Mouse (Mus musculus): ENCODE measurements around the gene Glt8d1. TPM values are rescaled to one million over a fixed set of nuclear protein-coding genes. Genes with fewer than 3 reads are reported as not detected.

Gene Glt8d1
- polyA plus RNA-seq (2012; ENCODE audit: insufficient read depth, insufficient read length, missing spikeins) = 12.4 and 13.8 TPM in 2 replicates

DNA sequence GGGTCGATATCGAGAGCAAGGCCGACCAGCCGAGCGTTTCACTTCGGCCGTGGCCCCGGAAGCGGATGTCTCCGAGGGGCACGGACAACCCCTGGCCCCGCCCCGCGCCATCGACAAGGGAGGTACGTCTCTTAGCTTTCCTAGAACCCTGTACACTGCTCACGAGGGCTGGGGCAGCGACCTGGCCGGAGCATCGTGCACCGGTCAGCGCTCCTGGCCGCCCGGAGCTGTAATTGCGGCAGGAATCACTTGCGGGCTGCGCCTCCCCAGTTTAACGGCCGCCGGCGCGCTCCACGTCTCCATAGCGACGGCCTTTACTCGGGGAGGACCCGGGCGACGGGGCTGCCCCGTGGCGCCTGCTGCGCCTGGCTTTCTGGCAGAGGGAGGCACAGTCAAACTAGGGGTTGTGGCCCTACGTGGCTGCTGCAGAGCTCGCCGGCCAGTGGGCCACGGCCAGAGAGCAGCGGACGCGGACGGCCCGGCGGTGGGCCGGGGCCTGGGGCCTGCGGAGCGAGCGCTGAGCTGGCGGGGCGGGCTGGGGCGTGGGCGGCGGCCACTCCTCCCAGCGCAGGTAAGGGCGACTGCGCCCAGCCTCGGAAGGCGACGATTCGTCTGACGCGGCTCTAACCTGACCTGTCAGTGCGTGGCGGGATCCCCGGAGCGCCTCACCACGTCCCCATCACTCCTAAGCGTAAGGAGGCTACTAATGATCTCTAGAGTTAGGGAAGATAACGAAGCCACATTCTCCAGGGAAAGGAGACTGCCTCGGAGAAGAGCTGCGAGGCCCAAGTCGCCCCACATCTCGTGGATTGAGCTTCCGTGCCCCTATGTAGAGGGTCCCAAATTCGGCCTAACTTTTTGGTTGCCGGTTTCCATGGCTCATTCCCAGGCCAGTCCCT is at the start of gene Glt8d1, which contains the start of gene Spcs1:
Gene Glt8d1 (plus strand): TSS at position 94 of the 899 bp plus-strand sequence.
Gene Spcs1 (minus strand): TSS at position 366 of the 899 bp plus-strand sequence.
- H3K27ac ChIP-seq (replicated peaks; ENCODE audit: low read depth, low read length) = peak within 1 kb of the TSS; percentile 87

DNA sequence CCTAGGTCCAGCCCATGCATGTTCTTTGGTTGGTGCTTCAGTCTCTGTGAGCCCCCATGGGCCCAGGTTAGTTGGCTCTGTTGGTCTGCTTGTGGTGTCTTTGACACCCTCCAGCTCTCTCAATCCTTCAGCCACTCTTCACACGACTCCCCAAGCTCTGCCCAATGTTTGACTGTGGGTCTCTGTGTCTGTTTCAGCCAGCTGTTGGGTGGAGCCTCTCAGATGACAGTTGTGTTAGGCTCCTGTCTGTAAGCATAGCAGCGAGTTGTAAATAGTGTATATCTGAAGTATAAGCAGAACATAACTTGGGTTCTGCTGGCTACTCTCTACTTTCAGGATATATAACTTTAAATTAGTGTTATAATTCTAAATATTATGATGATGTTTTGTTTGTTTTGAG is 42.7 kb upstream of the Glt8d1 start:
- Histone ChIP-seq H3K4me1 (ENCODE audit: control insufficient read depth, insufficient read depth, insufficient read length, low read length) (no peaks in the 10 kb centered on the region), H3K27ac (replicated peaks; ENCODE audit: low read depth, low read length) (no peak overlapping the region), H3K4me3 (ENCODE audit: insufficient read depth, low read depth, low read length) (no peak overlapping the region)

More for the DNA sequence above, at the start of gene Glt8d1, which contains the start of gene Spcs1:
- peak within 1 kb of the TSS; percentile 82 for H3K4me3 ChIP-seq (ENCODE audit: insufficient read depth, low read depth, low read length)
- peaks cover 3% of the 10 kb centered on the region for H3K4me1 ChIP-seq (ENCODE audit: control insufficient read depth, insufficient read depth, insufficient read length, low read length)

DNA sequence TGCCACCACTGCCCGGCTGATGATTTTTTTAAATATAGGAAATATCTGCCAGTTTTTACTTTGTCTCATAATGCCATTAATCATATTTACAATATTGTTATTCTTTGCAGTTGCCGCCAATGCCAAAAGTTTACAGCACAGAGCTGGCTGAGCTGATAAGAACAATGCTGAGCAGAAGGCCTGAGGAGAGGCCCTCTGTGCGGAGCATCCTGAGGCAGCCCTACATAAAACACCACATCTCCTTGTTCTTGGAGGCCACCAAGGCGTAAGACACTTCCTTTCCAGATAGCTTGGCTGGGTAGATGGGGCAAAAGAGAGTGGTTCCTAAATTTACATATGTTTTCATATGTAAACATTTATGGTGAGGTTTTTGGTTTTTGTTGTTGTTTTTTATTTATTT is 42.2 kb upstream of the Glt8d1 start:
- no peaks in the 10 kb centered on the region for H3K4me1 ChIP-seq (ENCODE audit: control insufficient read depth, insufficient read depth, insufficient read length, low read length)
- H3K27ac ChIP-seq (replicated peaks; ENCODE audit: low read depth, low read length) = no peak overlapping the region
- H3K4me3 ChIP-seq (ENCODE audit: insufficient read depth, low read depth, low read length) = no peak overlapping the region

DNA sequence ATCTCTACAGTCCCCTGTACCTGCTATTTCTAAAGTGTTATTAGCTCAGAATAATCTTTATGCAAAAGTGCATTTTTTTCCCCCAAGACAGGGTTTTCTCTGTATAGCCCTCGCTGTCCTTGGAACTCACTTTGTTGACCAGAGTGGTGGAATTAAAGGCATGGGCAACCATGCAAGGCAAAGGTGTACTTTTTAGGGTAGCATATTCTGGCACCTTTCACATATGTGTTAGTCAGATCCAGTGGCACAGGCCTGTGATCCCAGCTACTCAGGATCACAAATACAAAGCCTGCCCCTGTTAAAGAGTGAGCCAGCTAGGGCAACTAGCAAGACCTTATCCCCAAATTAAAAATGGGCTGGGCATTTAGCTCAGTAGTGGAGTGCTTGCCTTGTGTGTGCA is 40.8 kb upstream of the Glt8d1 start:
- no peaks in the 10 kb centered on the region for H3K4me1 ChIP-seq (ENCODE audit: control insufficient read depth, insufficient read depth, insufficient read length, low read length)
- H3K27ac ChIP-seq (replicated peaks; ENCODE audit: low read depth, low read length) = no peak overlapping the region
- no peak overlapping the region for H3K4me3 ChIP-seq (ENCODE audit: insufficient read depth, low read depth, low read length)

DNA sequence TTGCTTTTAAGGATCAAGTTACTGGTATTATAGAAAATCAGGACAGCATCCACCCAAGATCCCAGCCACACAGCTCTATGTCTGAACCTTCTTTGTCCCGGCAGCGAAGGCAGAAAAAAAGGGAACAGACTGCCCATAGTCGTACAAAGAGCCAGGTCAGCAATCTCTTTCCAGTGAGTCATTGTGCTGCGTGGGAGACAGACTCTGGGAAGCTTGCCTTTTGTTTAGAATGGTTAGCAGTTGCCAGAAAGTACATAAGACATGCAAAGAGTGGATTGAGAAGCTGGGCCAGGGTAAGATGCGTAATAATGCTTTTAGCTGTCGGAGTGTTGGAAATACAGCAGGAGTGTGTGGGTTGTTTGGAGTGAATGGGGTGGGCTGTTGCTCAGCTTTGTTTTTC is 27.0 kb upstream of the Glt8d1 start:
- H3K4me1 ChIP-seq (ENCODE audit: control insufficient read depth, insufficient read depth, insufficient read length, low read length) = no peaks in the 10 kb centered on the region
- no peak overlapping the region for H3K27ac ChIP-seq (replicated peaks; ENCODE audit: low read depth, low read length)
- H3K4me3 ChIP-seq (ENCODE audit: insufficient read depth, low read depth, low read length) = no peak overlapping the region

DNA sequence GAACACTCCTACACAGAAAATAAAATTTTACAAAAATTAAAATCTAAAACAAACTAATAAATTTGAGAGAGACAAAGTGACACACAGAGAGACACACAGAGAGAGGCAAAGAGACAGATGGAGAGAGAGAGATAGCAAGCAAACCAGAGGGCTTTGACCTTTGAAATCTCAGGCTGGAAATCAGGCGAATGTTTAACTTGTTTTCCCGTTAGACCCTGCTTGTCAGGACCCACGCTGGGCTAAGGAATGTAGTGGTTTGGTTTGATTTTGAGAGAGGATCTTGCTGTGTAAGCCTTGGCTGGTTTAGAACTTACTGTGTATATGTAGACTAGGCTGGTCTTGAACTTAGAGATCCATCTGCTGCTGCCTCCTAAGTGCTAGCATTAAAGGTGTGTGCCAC is 25.0 kb upstream of the Glt8d1 start:
- H3K4me1 ChIP-seq (ENCODE audit: control insufficient read depth, insufficient read depth, insufficient read length, low read length) = no peaks in the 10 kb centered on the region
- no peak overlapping the region for H3K4me3 ChIP-seq (ENCODE audit: insufficient read depth, low read depth, low read length)
- no peak overlapping the region for H3K27ac ChIP-seq (replicated peaks; ENCODE audit: low read depth, low read length)

DNA sequence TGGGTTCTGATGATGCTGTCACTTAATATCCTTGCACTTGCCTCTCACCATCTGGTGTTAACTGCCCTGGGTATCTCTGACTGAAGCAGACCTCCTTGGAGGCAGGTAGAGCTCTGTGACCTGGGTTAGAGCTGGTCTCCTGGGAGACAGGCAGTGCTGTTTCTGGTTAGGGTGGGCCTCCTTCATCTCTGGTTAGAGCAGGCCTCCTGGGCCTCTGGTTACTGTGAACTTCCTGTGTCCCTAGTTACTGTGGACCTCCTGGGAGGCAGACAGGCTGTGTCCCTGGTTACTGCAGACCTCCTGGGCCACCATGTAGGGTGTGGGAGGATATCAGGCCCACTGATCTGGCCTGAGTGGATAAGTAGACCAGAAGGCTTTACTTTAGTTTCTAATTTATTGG is 4.8 kb upstream of the Glt8d1 start:
- H3K4me1 ChIP-seq (ENCODE audit: control insufficient read depth, insufficient read depth, insufficient read length, low read length) = no peaks in the 10 kb centered on the region
- H3K27ac ChIP-seq (replicated peaks; ENCODE audit: low read depth, low read length) = no peak overlapping the region
- no peak overlapping the region for H3K4me3 ChIP-seq (ENCODE audit: insufficient read depth, low read depth, low read length)

DNA sequence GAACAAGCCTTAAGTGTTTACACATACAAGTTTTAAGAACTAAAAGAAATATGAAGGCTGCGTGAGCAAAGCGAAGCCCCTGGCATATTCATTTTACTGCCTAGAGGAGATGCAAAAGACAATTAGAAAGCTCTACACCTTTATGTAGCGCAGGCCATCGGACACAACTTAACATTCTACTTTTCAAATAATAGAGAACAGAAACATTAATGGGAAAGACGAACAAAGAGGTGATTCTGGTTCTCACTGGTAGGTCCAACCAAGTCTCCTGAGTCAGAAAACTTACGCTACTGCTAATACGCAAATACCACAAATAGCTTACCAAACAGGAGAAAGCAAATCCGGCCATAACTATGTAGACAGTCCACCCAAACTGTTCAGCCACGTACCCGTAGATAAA is 844 bp upstream of the Glt8d1 start:
- H3K27ac ChIP-seq (replicated peaks; ENCODE audit: low read depth, low read length) = no peak overlapping the region
- peaks cover 3% of the 10 kb centered on the region for H3K4me1 ChIP-seq (ENCODE audit: control insufficient read depth, insufficient read depth, insufficient read length, low read length)
- H3K4me3 ChIP-seq (ENCODE audit: insufficient read depth, low read depth, low read length) = peak overlapping the region; percentile 82

DNA sequence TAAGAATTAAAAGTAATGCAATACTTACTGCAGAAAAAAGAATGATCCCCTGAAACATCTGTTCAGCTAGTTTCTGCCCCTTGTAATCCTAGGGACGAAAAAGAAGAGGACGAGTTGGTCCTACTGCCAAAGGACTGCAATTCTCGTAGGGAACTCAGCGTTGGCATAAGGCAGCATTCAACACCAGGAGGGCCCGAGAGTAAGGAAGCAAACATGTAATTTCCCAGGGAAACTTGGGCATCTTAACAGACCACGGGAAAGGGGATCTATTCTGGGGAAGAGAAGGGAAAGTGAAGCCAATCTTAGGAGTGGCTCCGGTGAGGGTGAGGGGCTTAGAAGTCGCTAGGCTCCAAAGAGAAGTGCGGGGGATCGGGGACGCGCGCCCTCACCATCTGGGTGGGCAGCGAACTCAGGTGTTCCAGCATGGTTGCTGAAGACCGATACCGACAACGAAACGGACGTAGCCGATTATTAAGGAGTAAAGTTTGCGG is 339 bp upstream of the Glt8d1 start:
- Histone ChIP-seq H3K4me1 (ENCODE audit: control insufficient read depth, insufficient read depth, insufficient read length, low read length) (peaks cover 3% of the 10 kb centered on the region), H3K27ac (replicated peaks; ENCODE audit: low read depth, low read length) (peak overlapping the region; percentile 87), H3K4me3 (ENCODE audit: insufficient read depth, low read depth, low read length) (peak overlapping the region; percentile 82)

DNA sequence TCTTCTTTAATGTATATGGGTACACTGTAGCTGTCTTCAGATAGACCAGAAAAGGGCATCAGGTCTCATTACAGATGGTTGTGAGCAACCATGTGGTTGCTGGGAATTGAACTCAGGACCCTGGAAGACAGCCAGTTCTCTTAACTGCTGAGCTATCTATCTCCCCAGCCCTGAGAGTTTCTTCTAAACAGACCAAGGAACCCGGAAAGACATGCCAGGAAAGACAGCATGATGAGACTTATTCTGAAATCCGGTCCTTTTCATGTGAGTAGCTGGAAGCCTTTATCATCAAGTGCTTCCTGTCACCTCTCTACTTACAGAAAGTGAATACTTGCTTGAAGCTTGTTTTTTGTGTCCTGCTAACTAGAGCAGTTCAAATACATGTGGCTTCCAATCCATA is 3.3 kb downstream of the Glt8d1 start:
- Histone ChIP-seq H3K4me1 (ENCODE audit: control insufficient read depth, insufficient read depth, insufficient read length, low read length) (peaks cover 3% of the 10 kb centered on the region), H3K27ac (replicated peaks; ENCODE audit: low read depth, low read length) (no peak overlapping the region), H3K4me3 (ENCODE audit: insufficient read depth, low read depth, low read length) (no peak overlapping the region)

DNA sequence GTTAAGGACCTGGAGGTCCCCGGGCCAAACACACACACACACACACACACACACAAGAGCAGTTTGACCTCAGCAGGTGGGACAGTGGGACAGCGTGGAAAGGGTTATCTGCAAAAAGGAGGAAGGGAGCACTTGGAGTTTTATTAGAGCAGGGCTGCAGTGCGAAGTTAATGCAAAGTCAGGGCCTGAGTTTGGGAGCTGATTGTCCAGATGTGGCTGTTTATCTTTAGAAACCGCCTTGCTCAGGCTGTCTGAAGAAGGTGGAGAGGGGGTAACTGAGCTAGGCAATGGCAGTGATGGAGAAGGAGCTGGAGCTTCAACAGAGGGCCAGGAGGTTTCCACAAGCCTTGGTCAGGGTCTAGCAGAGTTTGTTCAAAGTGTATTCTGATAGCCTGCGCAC is 5.6 kb downstream of the Glt8d1 start:
- peaks cover 3% of the 10 kb centered on the region for H3K4me1 ChIP-seq (ENCODE audit: control insufficient read depth, insufficient read depth, insufficient read length, low read length)
- H3K4me3 ChIP-seq (ENCODE audit: insufficient read depth, low read depth, low read length) = no peak overlapping the region
- H3K27ac ChIP-seq (replicated peaks; ENCODE audit: low read depth, low read length) = no peak overlapping the region

DNA sequence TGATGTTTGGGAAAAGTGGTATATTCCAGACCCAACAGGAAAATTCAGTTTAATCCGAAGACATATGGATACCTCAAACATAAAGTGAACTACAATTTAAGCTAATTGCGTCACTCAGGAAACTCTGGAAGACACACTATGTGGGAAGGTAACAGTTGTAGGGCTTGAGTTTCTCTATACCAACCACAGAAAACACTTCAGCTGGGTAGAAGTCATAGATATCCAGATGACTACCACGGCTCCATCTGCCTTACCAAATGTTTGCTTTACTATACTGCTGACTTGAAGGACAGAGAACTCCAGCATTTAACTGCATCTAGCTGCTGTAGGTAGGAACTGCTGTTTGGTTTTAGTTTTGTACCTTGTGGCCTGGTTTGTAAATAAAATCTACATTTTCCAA is 10.4 kb downstream of the Glt8d1 start:
- no peak overlapping the region for H3K27ac ChIP-seq (replicated peaks; ENCODE audit: low read depth, low read length)
- H3K4me3 ChIP-seq (ENCODE audit: insufficient read depth, low read depth, low read length) = no peak overlapping the region
- H3K4me1 ChIP-seq (ENCODE audit: control insufficient read depth, insufficient read depth, insufficient read length, low read length) = no peaks in the 10 kb centered on the region

DNA sequence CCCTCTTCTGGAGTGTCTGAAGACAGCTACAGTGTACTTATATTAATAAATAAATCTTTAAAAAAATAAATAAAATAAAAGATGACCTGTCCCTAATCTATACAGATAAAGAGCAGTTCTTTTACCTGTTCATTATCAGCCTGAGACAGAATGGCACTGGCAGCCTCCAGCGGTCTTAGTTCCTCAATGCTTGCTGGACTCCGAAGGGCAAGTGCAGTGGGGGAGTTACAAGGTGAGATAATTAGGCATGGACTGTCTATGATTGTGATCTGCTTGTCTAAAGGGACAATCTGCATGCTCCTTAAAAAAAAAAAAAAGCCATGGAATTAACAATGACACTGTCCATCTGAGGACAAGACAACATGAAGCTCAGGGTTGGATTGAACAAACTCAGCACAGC is 12.7 kb downstream of the Glt8d1 start:
- Histone ChIP-seq H3K4me3 (ENCODE audit: insufficient read depth, low read depth, low read length) (no peak overlapping the region), H3K4me1 (ENCODE audit: control insufficient read depth, insufficient read depth, insufficient read length, low read length) (0 out of 2 replicates have a peak, but pooled peaks cover 4% of the 10 kb centered on the region), H3K27ac (replicated peaks; ENCODE audit: low read depth, low read length) (no peak overlapping the region)

DNA sequence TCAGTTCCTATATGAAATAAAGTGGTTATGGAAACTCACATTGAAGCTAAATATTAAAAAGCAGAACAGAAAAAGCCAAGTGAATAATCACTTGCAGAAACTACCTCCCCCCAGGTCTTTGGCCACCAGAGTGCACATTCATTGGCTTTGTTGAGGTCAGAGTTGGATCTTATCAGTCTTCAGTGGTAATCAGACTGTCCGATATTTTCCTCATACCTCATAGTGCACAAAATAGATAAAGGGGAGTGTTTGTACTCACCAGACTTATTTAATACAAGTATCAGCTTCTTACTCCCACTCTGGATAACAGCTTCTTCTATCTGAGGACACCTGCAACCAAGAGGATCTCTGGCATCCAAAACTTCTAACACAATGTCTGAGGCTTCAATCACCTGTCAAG is 14.9 kb downstream of the Glt8d1 start:
- Histone ChIP-seq H3K4me3 (ENCODE audit: insufficient read depth, low read depth, low read length) (no peak overlapping the region), H3K4me1 (ENCODE audit: control insufficient read depth, insufficient read depth, insufficient read length, low read length) (peaks cover 6% of the 10 kb centered on the region; the same call in 1 of the 2 replicates), H3K27ac (replicated peaks; ENCODE audit: low read depth, low read length) (no peak overlapping the region)

DNA sequence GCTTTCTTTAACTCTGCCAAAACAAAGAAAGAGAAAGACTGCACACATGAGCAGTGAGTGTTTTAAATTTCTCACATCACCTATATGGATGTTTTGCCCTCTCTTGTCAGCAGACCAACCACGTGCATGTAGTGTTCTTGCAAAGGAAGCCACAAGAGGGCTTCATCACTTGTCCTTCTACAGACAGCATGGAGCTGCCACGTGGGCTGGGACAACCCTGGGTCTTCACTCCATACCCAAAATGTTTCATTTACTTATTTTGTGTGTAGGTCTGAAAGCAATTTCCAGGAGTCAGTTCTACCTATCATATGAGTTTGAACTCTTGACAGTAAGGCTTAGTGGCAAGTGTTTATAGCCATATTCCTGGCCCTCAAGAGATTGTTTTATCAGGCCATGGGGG is 16.7 kb downstream of the Glt8d1 start:
- no peak overlapping the region for H3K27ac ChIP-seq (replicated peaks; ENCODE audit: low read depth, low read length)
- H3K4me1 ChIP-seq (ENCODE audit: control insufficient read depth, insufficient read depth, insufficient read length, low read length) = peaks cover 6% of the 10 kb centered on the region; the same call in 1 of the 2 replicates
- H3K4me3 ChIP-seq (ENCODE audit: insufficient read depth, low read depth, low read length) = peak overlapping the region; percentile 84

DNA sequence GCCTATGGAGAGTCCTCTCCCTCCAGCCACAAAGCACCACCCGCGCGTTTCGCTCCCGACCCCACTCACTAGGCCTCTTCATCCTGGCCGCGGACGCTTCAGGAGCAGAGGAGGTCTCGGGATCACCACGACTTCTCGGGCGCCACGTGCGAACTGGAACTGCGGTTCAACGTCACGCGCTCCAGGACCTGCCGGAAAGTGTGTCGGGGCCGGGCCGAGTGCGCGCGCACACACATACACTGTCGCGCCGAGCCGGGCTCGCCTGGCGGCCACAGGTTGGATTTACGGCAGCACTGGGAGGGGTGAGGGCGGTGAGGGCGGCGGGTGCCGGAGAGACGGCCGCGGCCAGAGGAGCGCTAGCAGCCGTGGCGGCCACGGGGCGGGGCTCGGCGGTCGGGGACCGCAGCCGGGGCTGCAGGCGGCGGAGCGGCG is 17.7 kb downstream of the Glt8d1 start, which contains the start of the genes Pbrm1 and Gnl3:
Gene Pbrm1 (plus strand): TSS at position 279 of the 432 bp plus-strand sequence.
Gene Gnl3 (minus strand): TSS at position 293 of the 432 bp plus-strand sequence.
- H3K4me1 ChIP-seq (ENCODE audit: control insufficient read depth, insufficient read depth, insufficient read length, low read length) = peaks cover 6% of the 10 kb centered on the region; the same call in 1 of the 2 replicates
- peak within 1 kb of the TSS; percentile 84 for H3K4me3 ChIP-seq (ENCODE audit: insufficient read depth, low read depth, low read length)
- peak within 1 kb of the TSS; percentile 82 for H3K27ac ChIP-seq (replicated peaks; ENCODE audit: low read depth, low read length)

Measured in brown adipose tissue, adult 24 weeks (tissue).